In genomic region chr16:57317882-57318636, GRCm38 (mm10) we compare ENCODE assay signal across 15 mouse cellular contexts. TPM values are rescaled to one million over a fixed set of nuclear protein-coding genes. Genes with fewer than 3 reads are reported as not detected.
DNase-seq lines count a peak whose midpoint lies in the region; ATAC-seq and TF ChIP-seq lines count a peak whose summit lies in the region.
"Had no signal": no experiment of that assay in that cellular context is flagged by ENCODE, and none has a peak within 500 bp of the region (broad histone marks: within the 10 kb centered on the region; RNA-seq: fewer than 3 reads in every experiment).

No protein-coding gene starts in this region.

- intact Hi-C loops in gastrocnemius, adult 2 months (cut with DNase I): no loop called here

- ATAC-seq in lung, postnatal 0 days: peak; percentile 75
- ATAC-seq in megakaryocyte, adult 5-6 weeks (ENCODE audit: poor library complexity, severe bottlenecking): no peak

- no peak for TF ChIP-seq CTCF in gastrocnemius, adult 2 months (IDR thresholded peaks at IDR 0.05)
- no peak for TF ChIP-seq CTCF in lung, postnatal 0 days (IDR thresholded peaks at IDR 0.05)

- H3K27me3 ChIP-seq in lung, postnatal 0 days (replicated peaks; ENCODE audit: insufficient read depth, low read length): no peaks in the 10 kb centered on the region
- H3K27me3 ChIP-seq: limb, embryonic 12.5 days had no signal

- 0 out of 2 replicates have a peak, but pooled peaks cover 6% of the 10 kb centered on the region for H3K4me1 ChIP-seq in lung, postnatal 0 days (ENCODE audit: insufficient read depth, low read depth, low read length)

- 17% methylated on average over 13 of the region's 13 CpGs for WGBS in lung, postnatal 0 days

- peak overlapping the region; percentile 32 for H3K27ac ChIP-seq in gastrocnemius, adult 2 months
- peak overlapping the region; percentile 39; the same call in 1 of the 2 replicates for H3K27ac ChIP-seq in lung, postnatal 0 days (ENCODE audit: low read length)
- H3K27ac ChIP-seq: hindbrain, embryonic 10.5 days; limb, embryonic 12.5 days; macrophage had no signal

- no peak overlapping the region for H3K9ac ChIP-seq in lung, postnatal 0 days (replicated peaks; ENCODE audit: low read depth)
- H3K9ac ChIP-seq: limb, embryonic 12.5 days had no signal

- no peak overlapping the region for H3K4me2 ChIP-seq in lung, postnatal 0 days (replicated peaks; ENCODE audit: low read depth, low read length)
- H3K4me2 ChIP-seq: limb, embryonic 12.5 days had no signal

- peak; percentile 11; the same call in 1 of the 2 replicates for TF ChIP-seq EP300 in lung, postnatal 0 days (IDR thresholded peaks at IDR 0.05)

- H3K36me3 ChIP-seq in lung, postnatal 0 days (ENCODE audit: insufficient read depth, low read length): no peaks in the 10 kb centered on the region
- H3K36me3 ChIP-seq: hindbrain, embryonic 10.5 days; limb, embryonic 12.5 days had no signal

- no peak for DNase-seq in gastrocnemius, adult 2 months
- DNase-seq in gastrocnemius, postnatal 10 days: no peak
- DNase-seq in thymus, postnatal 0 days (ENCODE audit: low spot score): peak; percentile 13
- DNase-seq in thymus, postnatal 36 days: no peak
- DNase-seq in lung, postnatal 0 days (ENCODE audit: low spot score): peak; percentile 44
- no peak for DNase-seq in urinary bladder, postnatal 10 days (ENCODE audit: low spot score)
- no peak for DNase-seq in urinary bladder, postnatal 36 days (ENCODE audit: low spot score in 2 of 2)
- DNase-seq: B cell, adult 2 months; cerebellum, postnatal 25 days; heart, adult 18-20 months; right cerebral cortex, postnatal 4 days had no signal

- H3K9me3 ChIP-seq in lung, postnatal 0 days (ENCODE audit: low read length): no peaks in the 10 kb centered on the region
- H3K9me3 ChIP-seq: hindbrain, embryonic 10.5 days had no signal

- no peak overlapping the region for H3K4me3 ChIP-seq in gastrocnemius, adult 2 months
- no peak overlapping the region for H3K4me3 ChIP-seq in lung, postnatal 0 days (ENCODE audit: low read depth, low read length)
- H3K4me3 ChIP-seq: hindbrain, embryonic 10.5 days; limb, embryonic 12.5 days had no signal

RNA-seq across cellular contexts. Expression of gene Tmem30c, which starts 25.4 kb away (rescaled TPM):
- total RNA-seq in gastrocnemius, adult 2 months (2021): not detected
- total RNA-seq in gastrocnemius, postnatal 10 days (2021): not detected
- polyA plus RNA-seq in thymus, postnatal 0 days (2015; fragmentation: Nextera tagmentation; extraction: Ambion mirVana): 0.05 TPM in 1 of 2 replicates, not detected in the other
- 0.04 TPM in 1 of 2 replicates, not detected in the other for polyA plus RNA-seq in lung, postnatal 0 days (2015; fragmentation: Nextera tagmentation; extraction: Ambion mirVana)
- total RNA-seq in megakaryocyte, adult 5-6 weeks (2015): not detected in 2 replicates
- not detected in 2 replicates for total RNA-seq in megakaryocyte, adult 5-6 weeks (2017)
- total RNA-seq: heart, adult 18-20 months had no signal
- polyA plus RNA-seq: macrophage had no signal

RNA-seq across cellular contexts. Expression of gene Filip1l, which starts 34.8 kb away (rescaled TPM):
- 10 to 100 TPM; 37.5 to 67.0 TPM for total RNA-seq in gastrocnemius, adult 2 months (2021)
- total RNA-seq in gastrocnemius, postnatal 10 days (2021): 10 to 100 TPM; 53.5 to 60.3 TPM
- 10.5 TPM in 2 replicates for polyA plus RNA-seq in thymus, postnatal 0 days (2015; fragmentation: Nextera tagmentation; extraction: Ambion mirVana)
- 37.7 and 41.6 TPM in 2 replicates for polyA plus RNA-seq in lung, postnatal 0 days (2015; fragmentation: Nextera tagmentation; extraction: Ambion mirVana)
- total RNA-seq in megakaryocyte, adult 5-6 weeks (2015): 64.5 and 68.7 TPM in 2 replicates
- total RNA-seq in megakaryocyte, adult 5-6 weeks (2017): 36.3 and 45.5 TPM in 2 replicates

Comparison
In these comparisons a context has a peak if more than half of its experiments do, and no peak if none do; other contexts are left out.
1. DNase-seq: peak in thymus, postnatal 0 days (single experiment) and lung, postnatal 0 days (single experiment); none in gastrocnemius, adult 2 months (single experiment), gastrocnemius, postnatal 10 days (single experiment), thymus, postnatal 36 days (0 of 2), urinary bladder, postnatal 10 days (single experiment) and urinary bladder, postnatal 36 days (0 of 2).